Comparison of ENCODE assay signal across 14 mouse cellular contexts in the genomic region with DNA sequence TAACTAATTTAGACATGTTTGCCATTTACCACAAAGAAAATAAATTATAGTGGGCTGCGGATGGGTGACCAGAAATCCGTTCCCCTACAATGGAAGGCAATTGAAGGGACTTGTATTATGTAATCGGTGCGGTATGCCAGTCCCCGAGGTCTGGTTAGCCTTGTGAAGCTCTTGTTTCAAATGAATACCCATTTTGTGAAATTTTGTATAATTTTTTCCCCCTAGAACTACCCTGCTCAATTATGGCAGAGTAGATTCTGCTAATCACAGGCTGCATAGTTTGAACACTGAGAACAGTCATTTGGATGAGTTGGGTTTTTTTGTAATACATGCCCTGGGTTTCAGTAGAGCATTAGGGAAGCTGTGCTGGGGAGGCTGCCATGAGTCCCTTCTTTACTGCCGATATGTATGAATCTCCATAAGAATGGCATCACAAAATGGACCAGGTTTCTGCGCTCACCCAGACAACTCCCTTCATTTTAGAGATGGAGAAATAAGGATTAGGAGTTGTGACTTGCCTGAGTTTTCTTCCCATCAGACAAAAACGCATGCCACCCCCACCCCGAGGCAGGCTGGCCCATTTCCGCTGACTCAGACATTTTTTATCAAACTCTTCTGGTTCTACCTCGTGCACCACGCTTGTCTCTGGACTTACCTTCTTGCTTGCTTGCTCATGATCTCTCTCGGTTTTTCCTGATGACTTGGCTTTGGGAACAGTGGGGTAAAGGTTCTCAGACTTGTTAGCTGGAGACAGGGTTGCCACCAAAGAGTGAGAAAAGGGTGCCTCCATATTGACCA.
"Had no signal": no experiment of that assay in that cellular context is flagged by ENCODE, and none has a peak within 500 bp of the region (broad histone marks: within the 10 kb centered on the region; RNA-seq: fewer than 3 reads in every experiment).

No protein-coding gene starts in this region.

- H3K27me3 ChIP-seq: limb, embryonic 12.5 days; liver, embryonic 13.5 days; lung, embryonic 15.5 days; megakaryocyte, embryonic 14.5 days had no signal

- H3K9ac ChIP-seq: limb, embryonic 12.5 days; liver, embryonic 13.5 days; liver, postnatal 0 days; lung, embryonic 15.5 days; midbrain, embryonic 12.5 days had no signal

- H3K4me3 ChIP-seq: layer of hippocampus, adult 2 months; limb, embryonic 12.5 days; liver, embryonic 13.5 days; lung, embryonic 15.5 days; megakaryocyte, embryonic 14.5 days; midbrain, embryonic 12.5 days had no signal

- ATAC-seq: liver, postnatal 0 days had no signal

- H3K4me2 ChIP-seq: limb, embryonic 12.5 days; liver, embryonic 13.5 days; lung, embryonic 15.5 days; midbrain, embryonic 12.5 days had no signal

- H3K9me3 ChIP-seq: liver, embryonic 13.5 days; lung, embryonic 15.5 days; midbrain, embryonic 12.5 days had no signal

- H3K36me3 ChIP-seq: limb, embryonic 12.5 days; liver, embryonic 13.5 days; lung, embryonic 15.5 days; midbrain, embryonic 12.5 days had no signal

- H3K27ac ChIP-seq: layer of hippocampus, adult 2 months; liver, embryonic 13.5 days; lung, embryonic 15.5 days; macrophage; midbrain, embryonic 12.5 days; stomach, postnatal 0 days had no signal

- DNase-seq: kidney, postnatal 10 days; kidney, postnatal 4 days; liver; liver, embryonic 13.5 days; liver, postnatal 0 days; lung, postnatal 14 days; right cerebral cortex, adult 18-20 months had no signal

- H3K4me1 ChIP-seq: liver, embryonic 13.5 days; lung, embryonic 15.5 days; midbrain, embryonic 12.5 days had no signal
